Mouse (Mus musculus) adrenal gland, adult 8-10 months (tissue): ENCODE data around the gene Reep6. TPM values are rescaled to one million over a fixed set of nuclear protein-coding genes. Genes with fewer than 3 reads are reported as not detected.

ENCODE experiments used
- DNase-seq: peaks from one replicate; pipeline ENCODE4 v3.0.0; 2022
- total RNA-seq, 4 experiments: library from RNA; stranded (reverse); gene quantifications; 2 replicates each; pipeline ENCODE4 v1.2.4; 2022

Reep6 gene
- total RNA-seq, 4 experiments from 2014 or later: 5.1 to 6.6 (median 5.9) TPM

- DNase-seq: no peak
Measured at GRCm38 (mm10) chr10:80356001-80356682, 26.4 kb downstream of the Reep6 start, which contains the start of gene Plk5. TSS of gene Plk5 (plus strand) at chr10:80356459.

- no peak for DNase-seq
Measured at GRCm38 (mm10) chr10:80356737-80357136, 27.0 kb downstream of the Reep6 start.

GRCm38 (mm10) chr10:80357336-80357735 is 27.6 kb downstream of the Reep6 start:
- DNase-seq: no peak

- no peak for DNase-seq
Measured at GRCm38 (mm10) chr10:80357994-80358639, 28.4 kb downstream of the Reep6 start.

GRCm38 (mm10) chr10:80363734-80364133 is 34.0 kb downstream of the Reep6 start:
- DNase-seq: no peak

- DNase-seq: no peak
Measured at GRCm38 (mm10) chr10:80365736-80366135, 36.0 kb downstream of the Reep6 start.

- no peak for DNase-seq
Measured at GRCm38 (mm10) chr10:80367954-80368353, 38.2 kb downstream of the Reep6 start.

GRCm38 (mm10) chr10:80368392-80368791 is 38.6 kb downstream of the Reep6 start:
- DNase-seq: no peak

- no peak for DNase-seq
Measured at GRCm38 (mm10) chr10:80369995-80370747, 40.4 kb downstream of the Reep6 start.

- DNase-seq: no peak
Measured at GRCm38 (mm10) chr10:80371411-80371966, 41.7 kb downstream of the Reep6 start.

GRCm38 (mm10) chr10:80371983-80372382 is 42.2 kb downstream of the Reep6 start:
- DNase-seq: no peak

GRCm38 (mm10) chr10:80372706-80373105 is 43.0 kb downstream of the Reep6 start:
- DNase-seq: no peak

GRCm38 (mm10) chr10:80374063-80374462 is 44.3 kb downstream of the Reep6 start:
- no peak for DNase-seq

GRCm38 (mm10) chr10:80376160-80376559 is 46.4 kb downstream of the Reep6 start:
- DNase-seq: peak; percentile 79

- DNase-seq: no peak
Measured at GRCm38 (mm10) chr10:80377716-80378115, 48.0 kb downstream of the Reep6 start.

- DNase-seq: no peak
Measured at GRCm38 (mm10) chr10:80382641-80383365, 53.0 kb downstream of the Reep6 start.

GRCm38 (mm10) chr10:80383431-80383830 is 53.7 kb downstream of the Reep6 start:
- no peak for DNase-seq

- peak; percentile 24 for DNase-seq
Measured at GRCm38 (mm10) chr10:80384115-80384639, 54.4 kb downstream of the Reep6 start.

- no peak for DNase-seq
Measured at GRCm38 (mm10) chr10:80384709-80385108, 55.0 kb downstream of the Reep6 start.

GRCm38 (mm10) chr10:80385310-80385709 is 55.6 kb downstream of the Reep6 start:
- no peak for DNase-seq
